Mouse (Mus musculus): ENCODE results near the gene Trim62.

Gene Trim62

GRCm38 (mm10) chr4:128957155-128957911, 74.0 kb downstream of the Trim62 start:
- DNase-seq (ENCODE audit: low spot score in 2 of 2), result peak in 1 of 2 experiments; percentile 59

- no peak for DNase-seq (ENCODE audit: low spot score in 2 of 2)
Measured at GRCm38 (mm10) chr4:128958156-128958555, 74.8 kb downstream of the Trim62 start.

GRCm38 (mm10) chr4:128958849-128959248, 75.5 kb downstream of the Trim62 start:
- DNase-seq (ENCODE audit: low spot score in 2 of 2), result no peak

- no peak for DNase-seq (ENCODE audit: low spot score in 2 of 2)
Measured at GRCm38 (mm10) chr4:128959676-128960075, 76.3 kb downstream of the Trim62 start.
